Mouse (Mus musculus): ENCODE measurements around the gene Pdlim4.

DNA sequence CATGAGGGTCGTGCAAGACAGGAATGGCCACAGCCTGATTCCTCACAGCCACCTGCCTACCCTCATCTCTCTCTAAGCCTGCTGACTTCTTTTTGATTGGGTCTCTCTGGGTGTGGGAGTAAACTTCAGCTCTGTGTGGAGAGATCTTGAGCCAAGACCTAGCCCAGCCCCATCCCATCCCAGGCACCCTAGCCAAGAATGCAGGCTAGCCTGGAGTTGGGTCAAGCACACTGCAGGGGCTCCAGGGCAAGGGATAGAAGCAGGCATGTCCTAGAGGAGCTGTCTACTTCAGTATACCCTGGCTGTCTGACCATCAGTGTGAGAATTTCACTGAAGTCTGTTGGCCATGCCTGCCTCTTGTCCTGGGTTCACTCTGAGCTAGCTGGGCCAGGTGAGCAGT, 9.3 kb downstream of the Pdlim4 start:
- TF ChIP-seq CTCF (IDR thresholded peaks at IDR 0.05; ENCODE audit: low read depth, low read length) (no peak), POLR2A (IDR thresholded peaks at IDR 0.05; ENCODE audit: insufficient read depth, low read length) (no peak), EP300 (IDR thresholded peaks at IDR 0.05; ENCODE audit: insufficient read depth, low read depth, low read length) (no peak)

All from ES-Bruce4 (cell line).